Mouse (Mus musculus) adipocyte (in vitro differentiated cells): ENCODE data around the gene Usp19.
A peak's percentile ranks its signal among the peaks of the same experiment; 100 is the strongest.

Experiments
- DNase-seq: peaks from one replicate; pipeline ENCODE4 v3.0.0-alpha.2; 2016; ENCODE audit warnings: low spot score

The Usp19 gene

DNA sequence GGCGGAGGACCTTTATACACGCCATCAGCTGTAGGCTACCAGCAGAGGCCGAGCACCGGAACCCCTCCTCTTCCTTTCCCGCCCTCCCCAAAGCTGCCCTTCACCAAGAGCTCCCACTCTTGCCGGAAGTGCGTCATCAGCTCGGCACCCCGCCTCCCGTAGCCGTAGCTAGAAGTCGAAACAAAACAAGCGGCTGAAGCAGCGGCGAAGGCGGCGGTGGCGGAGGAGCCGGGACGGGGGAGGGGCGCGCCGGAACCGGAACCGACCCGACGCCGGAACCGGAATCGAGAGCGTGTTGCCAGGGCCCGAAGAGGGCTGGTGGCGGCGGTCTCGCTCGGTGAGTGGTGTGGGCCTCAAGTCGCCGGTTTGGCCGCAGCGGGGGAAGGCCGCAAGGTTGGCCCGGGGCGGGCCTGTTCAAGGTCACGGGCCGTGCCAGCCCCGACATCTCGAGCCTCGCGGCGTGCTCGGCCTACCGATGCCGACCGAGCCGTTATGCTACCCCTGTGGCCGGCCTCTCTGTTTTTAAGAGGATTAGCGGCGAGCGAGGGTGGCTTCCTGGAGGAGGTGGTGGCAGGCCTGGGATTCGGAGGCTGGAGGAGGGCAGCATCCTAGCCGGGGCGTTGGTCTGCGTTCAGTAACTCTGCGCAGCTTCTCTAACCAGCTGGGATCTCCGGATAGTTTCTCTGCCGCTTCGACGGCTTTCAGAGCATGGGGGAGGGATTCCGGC is at the start of gene Usp19:
Usp19 (plus strand) TSS at position 44 of the 727 bp plus-strand sequence.
- DNase-seq: peak; percentile 97

- peak; percentile 10 for DNase-seq
Measured at GRCm38 (mm10) chr9:108441236-108441919, 49.0 kb upstream of the Usp19 start.

- no peak for DNase-seq
Measured at GRCm38 (mm10) chr9:108445125-108445524, 45.3 kb upstream of the Usp19 start.

- DNase-seq: no peak
Measured at GRCm38 (mm10) chr9:108449860-108450259, 40.5 kb upstream of the Usp19 start.

DNA sequence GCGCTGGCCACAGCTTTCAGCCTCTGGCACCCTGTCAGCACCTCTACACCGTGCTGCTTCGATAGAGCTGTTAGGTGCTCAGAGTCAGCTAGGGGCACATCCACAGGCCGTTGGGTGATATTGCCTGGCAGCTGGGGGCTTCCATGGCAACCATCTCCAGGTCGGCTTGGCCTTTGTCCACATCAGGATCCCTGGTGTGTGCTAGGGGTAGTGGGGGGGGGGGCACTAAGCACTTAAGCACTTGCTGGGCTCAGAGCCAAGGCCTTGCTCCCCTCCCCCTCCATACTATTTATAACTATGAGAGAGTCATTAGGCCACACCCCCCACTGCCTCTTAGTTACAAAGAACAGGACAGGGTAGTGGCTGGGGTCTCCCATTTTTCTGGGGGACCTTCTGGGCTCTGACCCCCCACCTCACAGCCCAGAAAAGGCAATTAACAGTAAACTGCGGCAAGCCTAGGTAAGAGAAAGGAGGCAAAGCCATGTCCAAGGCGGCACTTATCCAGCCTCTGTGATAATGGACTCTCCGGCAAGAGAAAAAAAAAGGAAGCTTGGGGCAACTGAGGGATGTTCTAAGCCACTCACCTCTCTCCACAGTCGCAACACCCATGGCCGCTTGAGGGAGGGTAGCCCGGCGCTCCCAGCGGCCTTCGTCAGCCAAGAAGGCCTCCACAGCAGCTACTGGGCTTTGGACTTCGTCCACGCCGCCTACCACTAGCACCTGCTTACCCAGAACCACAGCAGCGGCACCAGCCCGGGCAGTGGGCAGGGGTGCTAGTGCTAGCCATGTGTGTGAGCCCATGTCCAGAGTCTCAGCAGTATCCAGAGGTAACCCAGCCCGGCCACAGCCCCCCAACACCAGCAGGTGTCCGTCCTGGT is 39.9 kb upstream of the Usp19 start:
- DNase-seq: no peak

GRCm38 (mm10) chr9:108451170-108451493 is 39.3 kb upstream of the Usp19 start:
- DNase-seq: no peak

GRCm38 (mm10) chr9:108451519-108452160 is 38.8 kb upstream of the Usp19 start:
- no peak for DNase-seq

GRCm38 (mm10) chr9:108452291-108452906 is 38.0 kb upstream of the Usp19 start:
- DNase-seq: peak; percentile 43

- DNase-seq: no peak
Measured at GRCm38 (mm10) chr9:108452911-108453310, 37.5 kb upstream of the Usp19 start.

GRCm38 (mm10) chr9:108453458-108453857 is 36.9 kb upstream of the Usp19 start:
- no peak for DNase-seq

DNA sequence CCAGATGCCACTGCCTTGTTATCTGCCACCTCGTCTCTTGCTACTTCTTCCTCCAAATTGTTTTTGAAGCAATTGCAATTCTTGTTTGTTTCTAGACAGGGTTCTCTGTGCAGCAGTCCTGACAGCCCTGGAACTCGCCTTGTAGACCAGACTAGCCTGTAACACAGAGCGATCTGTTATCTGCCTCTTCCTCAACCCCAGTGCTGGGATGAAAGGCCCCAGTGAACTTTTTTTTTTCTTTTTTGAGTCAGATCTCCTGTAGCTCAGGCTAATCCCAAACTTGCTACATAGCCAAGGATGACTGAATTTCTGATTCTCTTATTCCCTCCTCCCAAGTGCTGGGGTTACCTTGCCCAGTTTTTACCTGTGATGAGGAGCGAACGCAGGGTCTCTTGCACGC is 36.0 kb upstream of the Usp19 start:
- no peak for DNase-seq

DNA sequence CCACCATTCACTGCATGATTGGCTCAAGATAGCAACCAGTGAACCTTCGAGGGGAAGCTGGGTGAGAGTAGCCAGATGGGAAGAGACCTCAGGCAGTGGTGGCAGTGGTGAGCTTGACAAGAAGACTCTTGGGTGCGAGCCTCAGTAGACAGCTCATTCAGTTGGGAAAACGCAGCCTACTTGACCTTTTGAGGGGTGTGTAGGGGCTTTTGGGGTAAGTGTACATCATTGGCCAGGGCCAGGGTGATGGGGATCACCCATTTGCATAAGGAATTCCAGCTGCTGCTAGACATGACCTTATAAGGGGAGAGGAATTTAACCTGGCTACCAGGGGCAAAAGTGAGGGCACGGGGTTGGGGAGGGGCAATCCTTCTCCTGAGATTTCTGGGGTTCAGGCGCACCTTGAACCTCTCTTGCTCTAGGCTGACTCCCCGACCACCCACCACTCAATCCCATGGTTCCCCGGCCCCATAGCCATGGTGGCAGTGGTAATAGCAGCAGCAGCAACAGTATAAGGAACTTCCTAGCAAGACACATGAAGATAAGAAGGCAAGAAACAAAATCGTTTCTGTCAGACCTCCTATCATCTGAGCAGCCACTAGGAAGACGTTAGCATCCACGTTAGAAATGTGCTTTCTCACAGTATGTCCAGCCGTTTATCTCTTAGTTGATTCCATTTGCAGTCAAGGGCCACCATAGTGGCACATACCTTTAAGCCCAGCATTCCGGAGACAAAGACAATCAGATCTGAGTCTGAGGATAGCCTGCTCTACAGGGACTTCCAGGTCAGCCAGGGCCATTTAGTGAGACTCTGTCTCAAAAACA is 34.4 kb upstream of the Usp19 start:
- DNase-seq: no peak

DNA sequence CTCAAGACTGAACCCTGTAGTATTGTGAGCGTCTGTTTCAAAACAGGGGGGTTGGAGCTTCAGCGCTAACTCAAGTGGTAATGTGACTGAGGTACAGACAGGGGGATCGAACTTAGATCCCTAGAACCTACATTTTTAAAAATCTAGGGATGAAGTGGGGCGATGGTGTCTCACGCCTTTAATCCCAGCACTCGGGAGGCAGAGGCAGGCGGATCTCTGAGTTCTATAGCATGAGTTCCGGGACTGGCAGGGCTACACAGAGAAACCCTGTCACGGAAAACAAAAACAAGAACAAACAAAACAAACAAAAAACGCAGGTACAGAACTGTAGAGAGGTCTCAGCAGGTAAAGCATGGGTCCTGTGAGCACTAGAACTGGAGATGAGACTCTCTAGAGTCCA is 33.4 kb upstream of the Usp19 start:
- DNase-seq: no peak

DNA sequence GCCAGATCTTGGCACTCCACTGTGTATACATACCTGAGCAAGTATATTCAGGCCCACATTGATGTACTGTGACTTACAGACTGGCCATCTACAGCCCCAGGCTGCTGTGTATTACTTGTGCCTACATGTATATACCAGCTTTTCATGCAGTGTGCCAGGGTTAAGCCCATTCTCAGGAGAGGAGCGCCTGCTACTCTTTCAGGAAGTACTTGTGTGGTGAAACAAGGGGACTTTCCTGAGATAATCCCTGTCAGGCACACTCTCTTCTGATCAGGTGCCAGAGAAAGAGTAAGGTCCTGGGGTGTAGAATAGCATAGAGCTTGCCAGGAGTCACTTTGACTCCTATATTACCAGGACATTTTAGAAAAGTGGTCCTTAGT is 30.5 kb upstream of the Usp19 start:
- DNase-seq: no peak

DNA sequence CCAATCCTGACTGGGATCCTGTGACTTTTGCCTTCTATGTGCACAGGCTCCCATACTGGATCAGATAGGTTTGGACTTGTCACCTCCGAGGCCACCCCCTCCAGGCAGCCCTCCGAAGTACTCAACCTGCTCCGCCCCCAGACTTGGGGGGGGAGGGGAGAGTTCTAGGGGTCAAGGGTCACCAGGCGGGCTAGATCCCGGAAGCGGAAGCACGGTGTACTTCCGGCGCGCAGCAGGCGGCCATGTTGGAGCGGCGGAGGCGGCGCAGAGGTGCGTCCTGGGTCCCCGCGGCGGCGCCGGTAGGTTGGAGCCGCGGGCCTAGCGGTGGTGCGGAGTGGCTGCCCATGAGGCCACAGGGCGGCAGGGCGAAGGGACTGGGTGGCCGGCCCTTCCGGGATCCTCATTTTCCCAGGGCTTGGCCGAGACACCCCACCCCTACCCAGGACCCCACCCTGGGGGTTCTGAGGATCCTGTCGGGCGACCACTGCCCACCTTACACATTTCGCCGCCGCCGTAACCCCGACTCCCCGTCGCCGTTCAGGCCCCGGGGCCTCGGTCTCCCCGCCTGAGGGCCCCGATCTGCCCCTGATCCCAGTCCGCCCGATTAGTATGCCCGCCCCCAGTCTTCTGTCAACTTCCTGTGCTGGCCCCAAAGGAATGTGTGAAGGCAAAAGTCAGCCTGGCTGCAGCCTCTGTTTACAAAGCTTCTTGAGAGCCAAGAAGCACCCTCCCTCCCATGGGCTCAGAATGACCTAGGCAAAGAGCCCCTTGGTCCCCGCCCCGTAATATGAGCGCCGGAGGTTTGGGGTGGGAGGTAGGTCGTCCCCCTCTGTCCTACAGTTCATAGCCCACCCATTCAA is 29.9 kb upstream of the Usp19 start, which contains the start of gene Ccdc71:
Ccdc71 (plus strand) TSS at position 209 of the 860 bp plus-strand sequence.
- DNase-seq: peak; percentile 88

GRCm38 (mm10) chr9:108461181-108461631 is 29.2 kb upstream of the Usp19 start, which contains the start of gene Klhdc8b:
Gene Klhdc8b (minus strand): TSS chr9:108461581.
- DNase-seq: peak; percentile 13

DNA sequence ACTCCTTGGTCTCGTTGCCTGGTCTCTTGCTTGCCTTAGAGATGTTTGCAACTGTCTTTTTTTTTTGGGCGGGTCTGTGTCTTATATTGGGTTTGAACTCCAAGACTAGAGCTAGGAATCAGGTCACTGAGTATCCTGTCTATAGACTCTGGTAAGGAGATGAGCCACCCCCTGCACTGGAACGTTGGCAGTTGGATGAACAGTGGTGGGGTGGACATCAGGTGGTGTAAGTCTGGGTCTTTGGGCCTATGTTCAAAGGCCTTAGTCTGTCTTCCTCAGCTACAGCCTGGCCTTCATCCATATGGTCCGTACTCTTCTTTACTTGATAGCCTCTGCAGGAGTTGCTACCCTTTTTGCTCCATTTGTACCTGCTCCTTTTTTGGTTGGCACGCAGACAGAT is 28.7 kb upstream of the Usp19 start:
- DNase-seq: no peak

DNA sequence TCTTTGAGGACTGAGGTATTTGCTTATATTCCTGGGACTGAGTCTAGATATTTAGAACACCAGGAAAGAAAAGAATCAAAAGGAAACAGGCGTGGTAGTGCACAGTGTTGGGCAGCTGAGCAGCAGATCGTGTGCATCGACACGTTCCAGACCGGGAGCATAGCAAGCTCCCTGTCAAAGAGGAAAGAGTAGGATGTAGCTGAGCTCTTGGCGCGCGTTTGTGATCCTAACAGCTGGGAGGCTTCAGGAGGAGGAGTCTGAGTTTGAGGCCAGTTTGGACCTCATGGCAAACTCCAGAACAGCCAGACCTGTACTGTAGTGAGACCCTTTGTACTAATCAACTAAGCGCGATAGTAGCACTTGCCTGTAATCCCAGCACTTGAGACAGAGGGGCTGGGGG is 28.2 kb upstream of the Usp19 start:
- DNase-seq: no peak

DNA sequence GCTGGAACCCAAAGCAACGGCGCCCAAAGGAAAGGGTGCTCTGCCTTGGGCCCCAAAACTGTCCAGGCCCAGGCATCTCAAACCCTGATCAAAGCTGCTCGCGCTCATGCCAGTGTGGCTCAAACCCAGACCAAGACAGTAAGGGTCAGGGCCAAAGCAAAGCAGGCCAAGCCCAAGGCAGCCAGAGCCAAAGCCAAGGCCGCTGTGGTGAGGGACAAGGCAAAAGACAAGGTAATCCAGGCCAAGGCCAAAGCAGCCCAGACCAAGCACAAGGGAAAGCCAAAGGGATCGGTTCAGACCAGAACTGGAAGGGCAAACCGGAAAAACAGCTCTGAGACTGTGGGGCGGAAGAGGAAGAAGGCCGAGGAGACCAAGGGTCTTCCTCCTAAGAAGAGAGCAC is 26.7 kb upstream of the Usp19 start:
- DNase-seq: no peak

DNA sequence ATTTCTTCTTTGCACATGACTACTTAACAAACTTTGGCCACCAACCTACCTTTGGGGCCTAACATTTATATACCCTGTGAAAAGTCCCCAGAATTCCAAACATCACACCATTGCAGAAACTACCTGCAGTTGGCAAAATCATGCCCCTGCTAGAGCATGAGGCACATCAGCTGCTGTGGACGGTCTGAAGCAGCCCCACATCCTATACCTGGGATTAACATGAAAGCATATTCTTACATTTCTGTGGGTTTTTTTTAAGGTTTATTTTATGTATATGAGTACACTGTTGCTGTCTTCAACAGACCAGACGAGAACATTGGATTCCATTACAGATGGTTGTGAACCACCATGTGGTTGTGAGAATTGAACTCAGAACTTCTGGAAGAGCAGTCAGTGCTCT is 24.2 kb upstream of the Usp19 start:
- no peak for DNase-seq
